Mouse (Mus musculus): ENCODE measurements around the gene Noto. TPM values are rescaled to one million over a fixed set of nuclear protein-coding genes. Genes with fewer than 3 reads are reported as not detected.

Noto gene
- total and polyA plus RNA-seq, 3 experiments: not detected

GRCm38 (mm10) chr6:85471962-85472361 lies 48.3 kb downstream of the Noto start:
- Histone ChIP-seq H3K79me2 (ENCODE audit: control insufficient read depth, insufficient read depth, low read length, poor library complexity) (no peaks in the 10 kb centered on the region), H3K4me1 (ENCODE audit: control insufficient read depth in 1 of 2, insufficient read depth in 2 of 2, low read length in 2 of 2) (no peaks in the 10 kb centered on the region), H3K27me3 (ENCODE audit: control insufficient read depth in 1 of 2, insufficient read depth in 2 of 2, low read length in 2 of 2) (no peaks in the 10 kb centered on the region), H3K9ac (ENCODE audit: control insufficient read depth, low read depth, low read length, poor library complexity, severe bottlenecking) (no peak overlapping the region), H3K4me3 (ENCODE audit: control insufficient read depth in 1 of 2, insufficient read depth in 1 of 2, low read depth in 2 of 2, low read length in 2 of 2) (no peak overlapping the region), H3K36me3 (ENCODE audit: control insufficient read depth in 1 of 2, insufficient read depth in 2 of 2, low read length in 2 of 2) (peaks cover 0 to 6% of the 10 kb centered on the region in 2 experiments; a peak in 1 of 4 replicates), H3K27ac (ENCODE audit: control insufficient read depth, low read depth, low read length) (no peak overlapping the region), H3K9me3 (replicated peaks; ENCODE audit: insufficient read depth, low read length) (no peaks in the 10 kb centered on the region)
- DNase-seq (ENCODE audit: low read depth, low spot score): no peak
- no peak for TF ChIP-seq E2F4 (IDR thresholded peaks at IDR 0.05; ENCODE audit: borderline replicate concordance, low read depth, low read length)
- TF ChIP-seq CHD1 (IDR thresholded peaks at IDR 0.05; ENCODE audit: low read depth, low read length): no peak
- no peak for TF ChIP-seq SIN3A (IDR thresholded peaks at IDR 0.05; ENCODE audit: low read length)
- TF ChIP-seq MEF2A (IDR thresholded peaks at IDR 0.05; ENCODE audit: extremely low read depth, insufficient replicate concordance, low read depth, low read length, poor library complexity, severe bottlenecking): no peak
- no peak for TF ChIP-seq TCF12 (IDR thresholded peaks at IDR 0.05; ENCODE audit: low read depth, low read length)
- no peak for TF ChIP-seq TBP (IDR thresholded peaks at IDR 0.05; ENCODE audit: low read depth, low read length)
- no peak for TF ChIP-seq UBTF (IDR thresholded peaks at IDR 0.05; ENCODE audit: borderline replicate concordance, insufficient read depth, low read depth, low read length)
- no peak for TF ChIP-seq BHLHE40 (IDR thresholded peaks at IDR 0.05; ENCODE audit: borderline replicate concordance, low read depth, low read length)
- no peak for TF ChIP-seq TAL1 (IDR thresholded peaks at IDR 0.05; ENCODE audit: low read length)
- no peak for TF ChIP-seq ETS1 (IDR thresholded peaks at IDR 0.05; ENCODE audit: low read depth, low read length)
- no peak for TF ChIP-seq ZKSCAN1 (IDR thresholded peaks at IDR 0.05; ENCODE audit: low read depth, low read length)
- no peak for TF ChIP-seq ZNF384 (IDR thresholded peaks at IDR 0.05; ENCODE audit: low read depth, low read length)
- TF ChIP-seq USF1 (IDR thresholded peaks at IDR 0.05; ENCODE audit: low read depth, low read length): no peak
- TF ChIP-seq USF2 (IDR thresholded peaks at IDR 0.05; ENCODE audit: borderline replicate concordance in 1 of 2, insufficient read depth in 1 of 2, low read depth in 1 of 2, low read length in 2 of 2): no peak
- TF ChIP-seq HCFC1 (IDR thresholded peaks at IDR 0.05; ENCODE audit: low read depth, low read length): no peak
- TF ChIP-seq EP300 (IDR thresholded peaks at IDR 0.05; ENCODE audit: low read depth in 1 of 2, low read length in 2 of 2): no peak
- no peak for TF ChIP-seq NELFE (IDR thresholded peaks at IDR 0.05; ENCODE audit: low read depth, low read length)
- no peak for TF ChIP-seq POLR2A (IDR thresholded peaks at IDR 0.05; ENCODE audit: control insufficient read depth in 1 of 2, insufficient read depth in 1 of 2, low read depth in 1 of 2, low read length in 2 of 2, poor library complexity in 1 of 2)
- TF ChIP-seq JUND (IDR thresholded peaks at IDR 0.05; ENCODE audit: low read depth, low read length): no peak

GRCm38 (mm10) chr6:85472542-85472941 lies 48.9 kb downstream of the Noto start:
- no peak overlapping the region for H3K4me3 ChIP-seq (ENCODE audit: control insufficient read depth in 1 of 2, insufficient read depth in 1 of 2, low read depth in 2 of 2, low read length in 2 of 2)
- no peaks in the 10 kb centered on the region for H3K9me3 ChIP-seq (replicated peaks; ENCODE audit: insufficient read depth, low read length)
- no peak for DNase-seq (ENCODE audit: low read depth, low spot score)
- H3K27ac ChIP-seq (ENCODE audit: control insufficient read depth, low read depth, low read length): no peak overlapping the region
- H3K27me3 ChIP-seq (ENCODE audit: control insufficient read depth in 1 of 2, insufficient read depth in 2 of 2, low read length in 2 of 2): no peaks in the 10 kb centered on the region
- H3K79me2 ChIP-seq (ENCODE audit: control insufficient read depth, insufficient read depth, low read length, poor library complexity): no peaks in the 10 kb centered on the region
- H3K4me1 ChIP-seq (ENCODE audit: control insufficient read depth in 1 of 2, insufficient read depth in 2 of 2, low read length in 2 of 2): no peaks in the 10 kb centered on the region
- H3K9ac ChIP-seq (ENCODE audit: control insufficient read depth, low read depth, low read length, poor library complexity, severe bottlenecking): no peak overlapping the region
- peaks cover 0 to under 1% of the 10 kb centered on the region in 2 experiments; a peak in 1 of 4 replicates for H3K36me3 ChIP-seq (ENCODE audit: control insufficient read depth in 1 of 2, insufficient read depth in 2 of 2, low read length in 2 of 2)
- TF ChIP-seq MEF2A (IDR thresholded peaks at IDR 0.05; ENCODE audit: extremely low read depth, insufficient replicate concordance, low read depth, low read length, poor library complexity, severe bottlenecking): no peak
- no peak for TF ChIP-seq MAFK (IDR thresholded peaks at IDR 0.05; ENCODE audit: borderline replicate concordance, low read depth, low read length)
- TF ChIP-seq EP300 (IDR thresholded peaks at IDR 0.05; ENCODE audit: low read depth in 1 of 2, low read length in 2 of 2): no peak
- no peak for TF ChIP-seq POLR2AphosphoS2 (IDR thresholded peaks at IDR 0.05; ENCODE audit: low read length)
- no peak for TF ChIP-seq RAD21 (IDR thresholded peaks at IDR 0.05; ENCODE audit: low read depth, low read length)
- no peak for TF ChIP-seq MXI1 (IDR thresholded peaks at IDR 0.05; ENCODE audit: low read depth, low read length)
- TF ChIP-seq TAL1 (IDR thresholded peaks at IDR 0.05; ENCODE audit: low read length): no peak
- TF ChIP-seq RCOR1 (IDR thresholded peaks at IDR 0.05; ENCODE audit: low read depth, low read length): no peak
- TF ChIP-seq USF1 (IDR thresholded peaks at IDR 0.05; ENCODE audit: low read depth, low read length): no peak
- no peak for TF ChIP-seq KAT2A (conservative IDR thresholded peaks at IDR 0.05; ENCODE audit: low read depth, low read length)
- no peak for TF ChIP-seq SIN3A (IDR thresholded peaks at IDR 0.05; ENCODE audit: low read length)
- TF ChIP-seq CTCF (IDR thresholded peaks at IDR 0.05 in 2 of 3, conservative IDR thresholded peaks at IDR 0.05 in 1 of 3; ENCODE audit: control insufficient read depth in 1 of 3, insufficient read depth in 1 of 3, low read depth in 2 of 3, low read length in 3 of 3, poor library complexity in 1 of 3, severe bottlenecking in 1 of 3): no peak; a peak in 1 of 6 replicates
- no peak for TF ChIP-seq ZC3H11A (IDR thresholded peaks at IDR 0.05; ENCODE audit: low read depth, low read length)
- no peak for TF ChIP-seq GABPA (IDR thresholded peaks at IDR 0.05; ENCODE audit: low read depth, low read length)
- no peak for TF ChIP-seq NRF1 (IDR thresholded peaks at IDR 0.05; ENCODE audit: insufficient read depth, low read depth, low read length, poor library complexity, severe bottlenecking)
- TF ChIP-seq POLR2A (IDR thresholded peaks at IDR 0.05; ENCODE audit: control insufficient read depth in 1 of 2, insufficient read depth in 1 of 2, low read depth in 1 of 2, low read length in 2 of 2, poor library complexity in 1 of 2): no peak
- no peak for TF ChIP-seq ZKSCAN1 (IDR thresholded peaks at IDR 0.05; ENCODE audit: low read depth, low read length)
- no peak for TF ChIP-seq MYC (IDR thresholded peaks at IDR 0.05; ENCODE audit: low read depth, low read length)
- TF ChIP-seq TCF12 (IDR thresholded peaks at IDR 0.05; ENCODE audit: low read depth, low read length): no peak
